Mouse (Mus musculus) lung, embryonic 16.5 days (tissue): Measurements from ENCODE around the gene Vmn2r72. TPM values are rescaled to one million over a fixed set of nuclear protein-coding genes. Genes with fewer than 3 reads are reported as not detected.

Experiments used
- ATAC-seq: fragments of 200-750 bp; cut with Nextera tagmentation; 2 replicates; pipeline ENCODE4 v1.8.0; 2017; ENCODE audit warnings: low read depth, mild to moderate bottlenecking, moderate library complexity
- H3K27ac ChIP-seq: fragments of 300-500 bp; sonication (generic); 2 replicates; pipeline ENCODE4 v1.5.1; 2014; ENCODE audit warnings: mild to moderate bottlenecking, control low read depth, low read length
- H3K27me3 ChIP-seq: fragments of 300-500 bp; sonication (generic); 2 replicates; pipeline ENCODE4 v1.6.1; 2014; ENCODE audit warnings: low read depth, low read length, mixed read lengths; ENCODE audit not compliant: control insufficient read depth, insufficient read depth
- H3K36me3 ChIP-seq: fragments of 300-500 bp; sonication (generic); 2 replicates; pipeline ENCODE4 v1.6.1; 2014; ENCODE audit warnings: low read length; ENCODE audit not compliant: control insufficient read depth, insufficient read depth
- H3K4me1 ChIP-seq: fragments of 300-500 bp; sonication (generic); replicated peaks from 2 replicates; pipeline ENCODE4 v1.6.1; 2014; ENCODE audit warnings: low read length, mixed read lengths; ENCODE audit not compliant: control insufficient read depth, insufficient read depth
- H3K4me2 ChIP-seq: fragments of 300-500 bp; sonication (generic); 2 replicates; pipeline ENCODE4 v1.6.1; 2014; ENCODE audit warnings: low read depth, low read length, control low read depth
- H3K4me3 ChIP-seq: fragments of 300-500 bp; sonication (generic); 2 replicates; pipeline ENCODE4 v1.5.1; 2014; ENCODE audit warnings: mild to moderate bottlenecking, low read length, control low read depth
- H3K9ac ChIP-seq: fragments of 300-500 bp; sonication (generic); 2 replicates; pipeline ENCODE4 v1.6.1; 2014; ENCODE audit warnings: low read length, control low read depth
- H3K9me3 ChIP-seq: fragments of 300-500 bp; sonication (generic); 2 replicates; pipeline ENCODE4 v1.6.1; 2016; ENCODE audit warnings: low read length; ENCODE audit not compliant: control insufficient read depth
- WGBS: fragments of 180-500 bp; shearing (Covaris S2); extraction: QIAGEN DNeasy Blood & Tissue Kit; methylation state at CpG from one replicate; pipeline ENCODE4 v1.1.7; 2014; 5-methylcytosine and 5-hydroxymethylcytosine counted together
- polyA plus RNA-seq: library from polyadenylated mRNA; unstranded; fragments of >200 nt; fragmentation: Nextera tagmentation; extraction: Ambion mirVana; gene quantifications from 2 replicates; pipeline ENCODE4 v1.2.1, GENCODE M21; 2015

Vmn2r72 gene
- not detected in 2 replicates for polyA plus RNA-seq

- Histone ChIP-seq H3K4me2 (no peak within 1 kb of the TSS), H3K9ac (no peak within 1 kb of the TSS), H3K9me3 (no peaks in the 10 kb centered on the region), H3K27ac (no peak within 1 kb of the TSS), H3K4me1 (no peaks in the 10 kb centered on the region), H3K4me3 (no peak within 1 kb of the TSS), H3K27me3 (no peaks in the 10 kb centered on the region), H3K36me3 (no peaks in the 10 kb centered on the region)
- whole genome bisulfite sequencing, result 76% methylated on average over 1 of the region's 1 CpGs
- ATAC-seq, result no peak
Measured at GRCm38 (mm10) chr7:85754997-85755396, at the start of gene Vmn2r72. TSS of gene Vmn2r72 (minus strand) at chr7:85755097.

Other genes starting within 250 kb of the Vmn2r72 start
- not detected in 2 replicates for gene Vmn2r71, start 192.0 kb downstream of the Vmn2r72 start, polyA plus RNA-seq
- not detected in 2 replicates for gene Vmn2r70, start 185.9 kb downstream of the Vmn2r72 start, polyA plus RNA-seq
- not detected in 2 replicates for gene Vmn2r73, start 121.2 kb upstream of the Vmn2r72 start, polyA plus RNA-seq
- not detected in 2 replicates for gene Vmn2r74, start 206.5 kb upstream of the Vmn2r72 start, polyA plus RNA-seq